Mouse (Mus musculus): ENCODE results near the gene Tnr. TPM values are rescaled to one million over a fixed set of nuclear protein-coding genes. Genes with fewer than 3 reads are reported as not detected.

The Tnr gene
- polyA plus RNA-seq, 1 experiment from 2014 or later = not detected

GRCm38 (mm10) chr1:159594099-159595058 is 70.8 kb downstream of the Tnr start:
- H3K4me3 ChIP-seq = no peak overlapping the region
- no peak overlapping the region for H3K4me2 ChIP-seq
- no peaks in the 10 kb centered on the region for H3K36me3 ChIP-seq
- H3K27ac ChIP-seq (replicated peaks) = peak overlapping the region; percentile 12; the same call in 1 of the 2 replicates
- 80% methylated on average over 14 of the region's 14 CpGs for WGBS
- H3K9me3 ChIP-seq = no peaks in the 10 kb centered on the region
- H3K9ac ChIP-seq = no peak overlapping the region
- H3K4me1 ChIP-seq = peaks cover 39% of the 10 kb centered on the region
- H3K27me3 ChIP-seq (replicated peaks) = no peaks in the 10 kb centered on the region
- ATAC-seq (ENCODE audit: extremely low read depth, insufficient number of reproducible peaks, low FRiP score, low TSS enrichment) = no peak

GRCm38 (mm10) chr1:159595729-159596128 is 72.2 kb downstream of the Tnr start:
- Histone ChIP-seq H3K27me3 (replicated peaks) (no peaks in the 10 kb centered on the region), H3K9ac (no peak overlapping the region), H3K27ac (replicated peaks) (no peak overlapping the region), H3K4me2 (no peak overlapping the region), H3K36me3 (no peaks in the 10 kb centered on the region), H3K9me3 (no peaks in the 10 kb centered on the region), H3K4me3 (no peak overlapping the region), H3K4me1 (peaks cover 39% of the 10 kb centered on the region)
- no peak for ATAC-seq (ENCODE audit: extremely low read depth, insufficient number of reproducible peaks, low FRiP score, low TSS enrichment)
- 67% methylated on average over 3 of the region's 3 CpGs for WGBS

GRCm38 (mm10) chr1:159596640-159597039 is 73.1 kb downstream of the Tnr start:
- ATAC-seq (ENCODE audit: extremely low read depth, insufficient number of reproducible peaks, low FRiP score, low TSS enrichment) = no peak
- H3K27me3 ChIP-seq (replicated peaks) = no peaks in the 10 kb centered on the region
- WGBS = 13% methylated on average over 2 of the region's 2 CpGs
- no peak overlapping the region for H3K4me3 ChIP-seq
- H3K4me1 ChIP-seq = peaks cover 39% of the 10 kb centered on the region
- no peak overlapping the region for H3K9ac ChIP-seq
- no peaks in the 10 kb centered on the region for H3K36me3 ChIP-seq
- H3K4me2 ChIP-seq = no peak overlapping the region
- no peaks in the 10 kb centered on the region for H3K9me3 ChIP-seq
- peak overlapping the region; percentile 53 for H3K27ac ChIP-seq (replicated peaks)

- no peak for ATAC-seq (ENCODE audit: extremely low read depth, insufficient number of reproducible peaks, low FRiP score, low TSS enrichment)
- 77% methylated on average over 4 of the region's 4 CpGs for WGBS
- peaks cover 5% of the 10 kb centered on the region; the same call in 1 of the 2 replicates for H3K4me1 ChIP-seq
These were observed 90.0 kb downstream of the Tnr start for GRCm38 (mm10) chr1:159613561-159613960.

GRCm38 (mm10) chr1:159614062-159614601 is 90.6 kb downstream of the Tnr start:
- Histone ChIP-seq H3K27me3 (replicated peaks) (0 out of 2 replicates have a peak, but pooled peaks cover 5% of the 10 kb centered on the region), H3K9me3 (no peaks in the 10 kb centered on the region), H3K36me3 (no peaks in the 10 kb centered on the region), H3K4me2 (no peak overlapping the region), H3K27ac (replicated peaks) (no peak overlapping the region), H3K4me1 (peaks cover 5% of the 10 kb centered on the region; the same call in 1 of the 2 replicates), H3K9ac (no peak overlapping the region), H3K4me3 (no peak overlapping the region)
- WGBS = 64% methylated on average over 6 of the region's 6 CpGs
- no peak for ATAC-seq (ENCODE audit: extremely low read depth, insufficient number of reproducible peaks, low FRiP score, low TSS enrichment)

More at GRCm38 (mm10) chr1:159613561-159613960, 90.0 kb downstream of the Tnr start:
- H3K27ac ChIP-seq (replicated peaks) = no peak overlapping the region
- no peaks in the 10 kb centered on the region for H3K9me3 ChIP-seq
- no peak overlapping the region for H3K4me2 ChIP-seq
- no peak overlapping the region for H3K9ac ChIP-seq
- no peak overlapping the region for H3K4me3 ChIP-seq
- H3K36me3 ChIP-seq = no peaks in the 10 kb centered on the region
- 0 out of 2 replicates have a peak, but pooled peaks cover 5% of the 10 kb centered on the region for H3K27me3 ChIP-seq (replicated peaks)

- Histone ChIP-seq H3K4me1 (peaks cover 5% of the 10 kb centered on the region; the same call in 1 of the 2 replicates), H3K27ac (replicated peaks) (no peak overlapping the region), H3K9me3 (no peaks in the 10 kb centered on the region), H3K9ac (no peak overlapping the region), H3K27me3 (replicated peaks) (0 out of 2 replicates have a peak, but pooled peaks cover 5% of the 10 kb centered on the region), H3K4me2 (no peak overlapping the region), H3K36me3 (no peaks in the 10 kb centered on the region), H3K4me3 (no peak overlapping the region)
- ATAC-seq (ENCODE audit: extremely low read depth, insufficient number of reproducible peaks, low FRiP score, low TSS enrichment) = no peak
- WGBS = 52% methylated on average over 16 of the region's 16 CpGs
These were observed 91.3 kb downstream of the Tnr start for GRCm38 (mm10) chr1:159614644-159615431.

GRCm38 (mm10) chr1:159615686-159616085 is 92.1 kb downstream of the Tnr start:
- Histone ChIP-seq H3K36me3 (no peaks in the 10 kb centered on the region), H3K27me3 (replicated peaks) (0 out of 2 replicates have a peak, but pooled peaks cover 5% of the 10 kb centered on the region), H3K27ac (replicated peaks) (no peak overlapping the region), H3K4me2 (no peak overlapping the region), H3K4me3 (no peak overlapping the region), H3K9ac (no peak overlapping the region), H3K9me3 (no peaks in the 10 kb centered on the region), H3K4me1 (peaks cover 5% of the 10 kb centered on the region; the same call in 1 of the 2 replicates)
- 57% methylated on average over 4 of the region's 4 CpGs for WGBS
- ATAC-seq (ENCODE audit: extremely low read depth, insufficient number of reproducible peaks, low FRiP score, low TSS enrichment) = no peak

- WGBS = 75% methylated on average over 2 of the region's 2 CpGs
- no peak overlapping the region for H3K9ac ChIP-seq
These were observed 95.6 kb downstream of the Tnr start for GRCm38 (mm10) chr1:159619205-159619604.

GRCm38 (mm10) chr1:159621321-159621720 is 97.8 kb downstream of the Tnr start:
- Histone ChIP-seq H3K27ac (replicated peaks) (no peak overlapping the region), H3K36me3 (no peaks in the 10 kb centered on the region), H3K9me3 (no peaks in the 10 kb centered on the region), H3K9ac (no peak overlapping the region), H3K27me3 (replicated peaks) (no peaks in the 10 kb centered on the region), H3K4me1 (no peaks in the 10 kb centered on the region), H3K4me2 (no peak overlapping the region), H3K4me3 (no peak overlapping the region)
- ATAC-seq (ENCODE audit: extremely low read depth, insufficient number of reproducible peaks, low FRiP score, low TSS enrichment) = no peak
- WGBS = 41% methylated on average over 1 of the region's 1 CpGs

More at GRCm38 (mm10) chr1:159619205-159619604, 95.6 kb downstream of the Tnr start:
- no peak overlapping the region for H3K27ac ChIP-seq (replicated peaks)
- no peaks in the 10 kb centered on the region for H3K9me3 ChIP-seq
- no peak for ATAC-seq (ENCODE audit: extremely low read depth, insufficient number of reproducible peaks, low FRiP score, low TSS enrichment)
- no peak overlapping the region for H3K4me2 ChIP-seq
- H3K27me3 ChIP-seq (replicated peaks) = no peaks in the 10 kb centered on the region
- peaks cover 5% of the 10 kb centered on the region; the same call in 1 of the 2 replicates for H3K4me1 ChIP-seq
- no peaks in the 10 kb centered on the region for H3K36me3 ChIP-seq
- H3K4me3 ChIP-seq = no peak overlapping the region

GRCm38 (mm10) chr1:159629119-159629518 is 105.5 kb downstream of the Tnr start:
- H3K4me2 ChIP-seq = no peak overlapping the region
- H3K4me1 ChIP-seq = no peaks in the 10 kb centered on the region
- no peak for ATAC-seq (ENCODE audit: extremely low read depth, insufficient number of reproducible peaks, low FRiP score, low TSS enrichment)
- WGBS = 60% methylated on average over 3 of the region's 3 CpGs
- H3K36me3 ChIP-seq = no peaks in the 10 kb centered on the region
- no peak overlapping the region for H3K4me3 ChIP-seq
- H3K27me3 ChIP-seq (replicated peaks) = no peaks in the 10 kb centered on the region
- no peak overlapping the region for H3K27ac ChIP-seq (replicated peaks)
- no peak overlapping the region for H3K9ac ChIP-seq
- H3K9me3 ChIP-seq = no peaks in the 10 kb centered on the region

Measured in heart, embryonic 13.5 days (tissue).